15 mouse cellular contexts compared by ENCODE assay signal in the genomic region with DNA sequence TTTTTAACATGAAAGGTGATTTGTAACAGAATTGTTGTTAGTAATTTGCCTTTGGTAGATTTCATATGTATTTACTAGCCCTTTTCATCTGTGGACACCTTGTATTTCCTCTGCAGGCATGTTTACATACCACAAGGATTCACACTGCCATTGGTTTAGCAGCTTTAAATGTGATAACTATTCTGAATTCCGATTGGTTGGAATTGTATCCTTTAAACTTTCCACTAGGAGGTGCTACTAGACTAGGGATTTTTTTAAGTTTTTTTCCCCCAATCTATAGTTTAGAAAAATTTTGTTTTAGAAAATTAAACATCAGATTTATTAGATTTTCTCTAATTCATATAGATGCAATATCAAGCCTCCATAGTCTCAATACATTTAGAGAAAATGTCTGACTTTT. TPM values are rescaled to one million over a fixed set of nuclear protein-coding genes. Genes with fewer than 3 reads are reported as not detected.
DNase-seq lines count a peak whose midpoint lies in the region; ATAC-seq and TF ChIP-seq lines count a peak whose summit lies in the region.
"Had no signal": no experiment of that assay in that cellular context is flagged by ENCODE, and none has a peak within 500 bp of the region (broad histone marks: within the 10 kb centered on the region; RNA-seq: fewer than 3 reads in every experiment).

No protein-coding gene starts in this region.

- no peaks in the 10 kb centered on the region; the same call in 1 of the 2 replicates for H3K4me1 ChIP-seq in heart, adult 2 months (ENCODE audit: control insufficient read depth, insufficient read depth, low read length)
- H3K4me1 ChIP-seq in heart, embryonic 11.5 days (ENCODE audit: control insufficient read depth, insufficient read depth, low read length) = peaks cover 6% of the 10 kb centered on the region; the same call in 1 of the 2 replicates
- H3K4me1 ChIP-seq in liver, postnatal 0 days (ENCODE audit: insufficient read depth) = no peaks in the 10 kb centered on the region
- H3K4me1 ChIP-seq in liver, embryonic 11.5 days (replicated peaks; ENCODE audit: control insufficient read depth, insufficient read depth, low read length) = no peaks in the 10 kb centered on the region; the same call in 1 of the 2 replicates
- no peaks in the 10 kb centered on the region for H3K4me1 ChIP-seq in embryonic facial prominence, embryonic 14.5 days (ENCODE audit: control insufficient read depth, insufficient read depth, low read length)
- H3K4me1 ChIP-seq in thymus, adult 2 months (replicated peaks; ENCODE audit: control insufficient read depth, insufficient read depth, low read length) = no peaks in the 10 kb centered on the region
- H3K4me1 ChIP-seq: embryonic facial prominence, embryonic 13.5 days; forebrain, embryonic 13.5 days; limb, embryonic 13.5 days; stomach, embryonic 15.5 days had no signal

- H3K79me2 ChIP-seq in heart, adult 2 months (replicated peaks; ENCODE audit: control insufficient read depth, insufficient read depth, low read length) = no peaks in the 10 kb centered on the region

- no peaks in the 10 kb centered on the region for H3K9me3 ChIP-seq in heart, embryonic 11.5 days (replicated peaks; ENCODE audit: control insufficient read depth, low read length)
- no peaks in the 10 kb centered on the region for H3K9me3 ChIP-seq in liver, postnatal 0 days (ENCODE audit: low read length)
- no peaks in the 10 kb centered on the region for H3K9me3 ChIP-seq in liver, embryonic 11.5 days (ENCODE audit: control insufficient read depth, low read length)
- H3K9me3 ChIP-seq in embryonic facial prominence, embryonic 14.5 days (ENCODE audit: control insufficient read depth, low read length) = no peaks in the 10 kb centered on the region
- H3K9me3 ChIP-seq: embryonic facial prominence, embryonic 13.5 days; forebrain, embryonic 13.5 days; limb, embryonic 13.5 days; stomach, embryonic 15.5 days had no signal

- H3K27ac ChIP-seq in heart, adult 2 months = no peak overlapping the region
- H3K27ac ChIP-seq in heart, embryonic 11.5 days (ENCODE audit: low read depth, low read length) = no peak overlapping the region
- no peak overlapping the region for H3K27ac ChIP-seq in liver, postnatal 0 days (ENCODE audit: low read depth)
- H3K27ac ChIP-seq in liver, embryonic 11.5 days (ENCODE audit: low read depth, low read length) = no peak overlapping the region
- H3K27ac ChIP-seq in embryonic facial prominence, embryonic 14.5 days (replicated peaks; ENCODE audit: low read depth, low read length) = no peak overlapping the region
- no peak overlapping the region for H3K27ac ChIP-seq in thymus, adult 2 months (ENCODE audit: control insufficient read depth, insufficient read depth, low read length)
- H3K27ac ChIP-seq: embryonic facial prominence, embryonic 13.5 days; forebrain, embryonic 13.5 days; limb, embryonic 13.5 days; stomach, embryonic 15.5 days had no signal

- H3K27me3 ChIP-seq in heart, adult 2 months (ENCODE audit: control insufficient read depth, insufficient read depth, low read length) = no peaks in the 10 kb centered on the region
- no peaks in the 10 kb centered on the region for H3K27me3 ChIP-seq in heart, embryonic 11.5 days (ENCODE audit: control insufficient read depth, insufficient read depth, low read length)
- no peaks in the 10 kb centered on the region for H3K27me3 ChIP-seq in liver, postnatal 0 days (ENCODE audit: insufficient read depth, low read length)
- H3K27me3 ChIP-seq in liver, embryonic 11.5 days (replicated peaks; ENCODE audit: control insufficient read depth, insufficient read depth, low read length) = no peaks in the 10 kb centered on the region
- no peaks in the 10 kb centered on the region for H3K27me3 ChIP-seq in embryonic facial prominence, embryonic 14.5 days (replicated peaks; ENCODE audit: control insufficient read depth, insufficient read depth, low read length)
- H3K27me3 ChIP-seq in thymus, adult 2 months (ENCODE audit: control insufficient read depth, insufficient read depth, low read length) = no peaks in the 10 kb centered on the region
- H3K27me3 ChIP-seq: embryonic facial prominence, embryonic 13.5 days; forebrain, embryonic 13.5 days; limb, embryonic 13.5 days; stomach, embryonic 15.5 days had no signal

- 29% methylated on average over 1 of the region's 1 CpGs for WGBS in heart, adult 2 months
- 33% methylated on average over 1 of the region's 1 CpGs for WGBS in heart, embryonic 11.5 days (ENCODE audit: insufficient replicate concordance)
- 58% methylated on average over 1 of the region's 1 CpGs for WGBS in liver, postnatal 0 days (ENCODE audit: insufficient replicate concordance)
- WGBS in liver, embryonic 11.5 days = 47% methylated on average over 1 of the region's 1 CpGs
- WGBS in embryonic facial prominence, embryonic 14.5 days = 51% methylated on average over 1 of the region's 1 CpGs
- 95% methylated on average over 1 of the region's 1 CpGs for WGBS in thymus, adult 2 months

- TF ChIP-seq POLR2A in heart, adult 2 months (IDR thresholded peaks at IDR 0.05; ENCODE audit: insufficient read depth, low read depth, low read length) = no peak
- TF ChIP-seq POLR2A in thymus, adult 2 months (IDR thresholded peaks at IDR 0.05; ENCODE audit: control insufficient read depth, extremely low read depth, insufficient read depth, low read length, poor library complexity) = no peak

- TF ChIP-seq EP300 in heart, adult 2 months (IDR thresholded peaks at IDR 0.05; ENCODE audit: insufficient read depth, low read depth, low read length) = no peak
- TF ChIP-seq EP300 in liver, postnatal 0 days (IDR thresholded peaks at IDR 0.05; ENCODE audit: low read depth) = no peak

- ATAC-seq in heart, embryonic 11.5 days (replicated peaks; ENCODE audit: insufficient number of reproducible peaks, low FRiP score, low TSS enrichment) = no peak
- 0 out of 2 replicates have a peak, but pooled peaks have one; percentile 44 for ATAC-seq in liver, postnatal 0 days
- ATAC-seq in liver, embryonic 11.5 days (replicated peaks; ENCODE audit: low FRiP score) = no peak
- ATAC-seq in embryonic facial prominence, embryonic 14.5 days (ENCODE audit: low read depth) = no peak
- ATAC-seq: forebrain, embryonic 13.5 days had no signal

- no peaks in the 10 kb centered on the region for H3K36me3 ChIP-seq in heart, adult 2 months (ENCODE audit: control insufficient read depth, insufficient read depth, low read length)
- H3K36me3 ChIP-seq in heart, embryonic 11.5 days (ENCODE audit: control insufficient read depth, insufficient read depth, low read length) = no peaks in the 10 kb centered on the region
- no peaks in the 10 kb centered on the region for H3K36me3 ChIP-seq in liver, postnatal 0 days (replicated peaks; ENCODE audit: insufficient read depth, low read length)
- H3K36me3 ChIP-seq in liver, embryonic 11.5 days (ENCODE audit: control insufficient read depth, insufficient read depth, low read length) = no peaks in the 10 kb centered on the region
- H3K36me3 ChIP-seq in embryonic facial prominence, embryonic 14.5 days (ENCODE audit: control insufficient read depth, insufficient read depth, low read length) = no peaks in the 10 kb centered on the region
- no peaks in the 10 kb centered on the region for H3K36me3 ChIP-seq in thymus, adult 2 months (ENCODE audit: control insufficient read depth, insufficient read depth, low read length)
- H3K36me3 ChIP-seq: embryonic facial prominence, embryonic 13.5 days; limb, embryonic 13.5 days; stomach, embryonic 15.5 days had no signal

- DNase-seq in heart, adult 2 months = no peak
- DNase-seq in liver, postnatal 0 days = no peak
- DNase-seq in liver, embryonic 11.5 days (ENCODE audit: low spot score) = no peak
- DNase-seq in MN1 (ENCODE audit: low spot score) = peak; percentile 19
- peak; percentile 36 for DNase-seq in embryonic facial prominence, embryonic 14.5 days (ENCODE audit: low spot score)
- no peak for DNase-seq in gastrocnemius, postnatal 10 days
- no peak for DNase-seq in thymus, adult 2 months
- DNase-seq: cerebellum, adult 2 months; heart, postnatal 10 days; kidney, postnatal 25 days had no signal

- intact Hi-C loops in heart, adult 2 months (cut with DNase I) = loop anchor here (1.0 to 10.0 kb wide), 4 partner anchors 71 to 319 kb away; partner anchors contain the start of gene Btaf1

- H3K4me3 ChIP-seq in heart, adult 2 months = no peak overlapping the region
- no peak overlapping the region for H3K4me3 ChIP-seq in heart, embryonic 11.5 days (ENCODE audit: low read depth, low read length)
- no peak overlapping the region for H3K4me3 ChIP-seq in liver, postnatal 0 days (ENCODE audit: low read depth, low read length)
- H3K4me3 ChIP-seq in liver, embryonic 11.5 days (ENCODE audit: low read depth, low read length) = no peak overlapping the region
- no peak overlapping the region for H3K4me3 ChIP-seq in embryonic facial prominence, embryonic 14.5 days (ENCODE audit: low read depth, low read length)
- H3K4me3 ChIP-seq in thymus, adult 2 months (ENCODE audit: control insufficient read depth, insufficient read depth, low read length) = no peak overlapping the region
- H3K4me3 ChIP-seq: embryonic facial prominence, embryonic 13.5 days; forebrain, embryonic 13.5 days; limb, embryonic 13.5 days; stomach, embryonic 15.5 days had no signal

- peak; percentile 73 for TF ChIP-seq CTCF in heart, adult 2 months (IDR thresholded peaks at IDR 0.05)
- TF ChIP-seq CTCF in liver, postnatal 0 days (IDR thresholded peaks at IDR 0.05; ENCODE audit: low read depth) = peak; percentile 39
- no peak for TF ChIP-seq CTCF in thymus, adult 2 months (IDR thresholded peaks at IDR 0.05; ENCODE audit: borderline replicate concordance, control insufficient read depth, extremely low read depth, insufficient read depth, low read length, poor library complexity)

- no peak overlapping the region for H3K4me2 ChIP-seq in heart, embryonic 11.5 days
- no peak overlapping the region for H3K4me2 ChIP-seq in liver, postnatal 0 days (ENCODE audit: low read depth, low read length)
- H3K4me2 ChIP-seq in liver, embryonic 11.5 days = no peak overlapping the region
- H3K4me2 ChIP-seq in embryonic facial prominence, embryonic 14.5 days (ENCODE audit: low read depth, low read length) = no peak overlapping the region
- H3K4me2 ChIP-seq: embryonic facial prominence, embryonic 13.5 days; forebrain, embryonic 13.5 days; limb, embryonic 13.5 days; stomach, embryonic 15.5 days had no signal

- H3K9ac ChIP-seq in heart, adult 2 months (ENCODE audit: low read depth, low read length) = no peak overlapping the region
- H3K9ac ChIP-seq in heart, embryonic 11.5 days (ENCODE audit: low read depth, low read length) = no peak overlapping the region
- no peak overlapping the region for H3K9ac ChIP-seq in liver, postnatal 0 days (replicated peaks)
- no peak overlapping the region for H3K9ac ChIP-seq in liver, embryonic 11.5 days (ENCODE audit: low read depth, low read length)
- no peak overlapping the region for H3K9ac ChIP-seq in embryonic facial prominence, embryonic 14.5 days (ENCODE audit: low read depth, low read length)
- H3K9ac ChIP-seq: embryonic facial prominence, embryonic 13.5 days; forebrain, embryonic 13.5 days; limb, embryonic 13.5 days; stomach, embryonic 15.5 days had no signal

RNA-seq across cellular contexts. Expression of gene Hectd2, which starts 51.8 kb away (rescaled TPM):
- 1 to 10 TPM; 1.8 to 2.1 TPM for total RNA-seq in heart, adult 2 months (2021)
- polyA plus RNA-seq in heart, adult 2 months (2012; rRNA removed) = 0.82 and 1.7 TPM in 2 replicates
- polyA plus RNA-seq in heart, embryonic 11.5 days (2014; fragmentation: Nextera tagmentation; extraction: Ambion mirVana) = 10.1 and 11.5 TPM in 2 replicates
- polyA plus RNA-seq in liver, postnatal 0 days (2015; fragmentation: Nextera tagmentation; extraction: Ambion mirVana) = 0.69 and 1.00 TPM in 2 replicates
- 1.3 TPM in 2 replicates for polyA plus RNA-seq in liver, embryonic 11.5 days (2014; fragmentation: Nextera tagmentation; extraction: Ambion mirVana)
- polyA plus RNA-seq in embryonic facial prominence, embryonic 14.5 days (2014; fragmentation: Nextera tagmentation; extraction: Ambion mirVana) = 4.3 and 4.9 TPM in 2 replicates
- 1 to 10 TPM; 4.3 to 4.8 TPM for total RNA-seq in gastrocnemius, postnatal 10 days (2021)
- polyA plus RNA-seq in thymus, adult 2 months (2012; rRNA removed) = 2.3 and 2.6 TPM in 2 replicates

Comparison
In these comparisons a context has a peak if more than half of its experiments do, and no peak if none do; other contexts are left out.
1. DNase-seq: peak in MN1 (single experiment) and embryonic facial prominence, embryonic 14.5 days (single experiment); none in heart, adult 2 months (0 of 2), liver, postnatal 0 days (single experiment), liver, embryonic 11.5 days (single experiment), gastrocnemius, postnatal 10 days (single experiment) and thymus, adult 2 months (single experiment).